Mouse (Mus musculus) intestine, postnatal 0 days (tissue): ENCODE results near the gene Gm436. TPM values are rescaled to one million over a fixed set of nuclear protein-coding genes. Genes with fewer than 3 reads are reported as not detected.

Source experiments
- ATAC-seq: fragments of 200-750 bp; cut with Nextera tagmentation; 2 replicates; pipeline ENCODE4 v1.8.0; 2017; ENCODE audit warnings: mild to moderate bottlenecking, moderate TSS enrichment, moderate library complexity
- H3K27ac ChIP-seq: fragments of 300-500 bp; sonication (generic); 2 replicates; pipeline ENCODE4 v1.5.1; 2014; ENCODE audit warnings: mild to moderate bottlenecking, low read depth, low read length, moderate library complexity
- H3K27me3 ChIP-seq: fragments of 300-500 bp; sonication (generic); replicated peaks from 2 replicates; pipeline ENCODE4 v1.6.1; 2014; ENCODE audit warnings: low read length, mixed read lengths; ENCODE audit not compliant: control insufficient read depth, insufficient read depth
- H3K36me3 ChIP-seq: fragments of 300-500 bp; sonication (generic); 2 replicates; pipeline ENCODE4 v1.6.1; 2014; ENCODE audit warnings: mild to moderate bottlenecking, moderate library complexity; ENCODE audit not compliant: control insufficient read depth, insufficient read depth
- H3K4me1 ChIP-seq: fragments of 300-500 bp; sonication (generic); replicated peaks from 2 replicates; pipeline ENCODE4 v1.6.1; 2014; ENCODE audit warnings: antibody characterized with exemption, low read length, mixed read lengths; ENCODE audit not compliant: control insufficient read depth, insufficient read depth
- H3K4me2 ChIP-seq: fragments of 300-500 bp; sonication (generic); replicated peaks from 2 replicates; pipeline ENCODE4 v1.6.1; 2014; ENCODE audit warnings: low read depth, mild to moderate bottlenecking, moderate library complexity
- H3K4me3 ChIP-seq: fragments of 300-500 bp; sonication (generic); 2 replicates; pipeline ENCODE4 v1.5.1; 2014; ENCODE audit warnings: low read depth, low read length
- H3K9ac ChIP-seq: fragments of 300-500 bp; sonication (generic); 2 replicates; pipeline ENCODE4 v1.6.1; 2014; ENCODE audit warnings: mild to moderate bottlenecking, low read depth, low read length
- H3K9me3 ChIP-seq: fragments of 300-500 bp; sonication (generic); 2 replicates; pipeline ENCODE4 v1.6.1; 2016; ENCODE audit warnings: mixed run types; ENCODE audit not compliant: control insufficient read depth
- CTCF ChIP-seq: sonication (generic); IDR thresholded peaks from 2 replicates; pipeline ENCODE4 v1.5.1; 2016; ENCODE audit warnings: low read depth, mild to moderate bottlenecking, control low read depth, antibody characterized with exemption, moderate library complexity
- WGBS: fragments of 180-500 bp; shearing (Covaris S2); extraction: QIAGEN DNeasy Blood & Tissue Kit; methylation state at CpG from one replicate; pipeline ENCODE4 v1.1.7; 2014; 5-methylcytosine and 5-hydroxymethylcytosine counted together
- polyA plus RNA-seq: library from polyadenylated mRNA; unstranded; fragments of >200 nt; fragmentation: Nextera tagmentation; extraction: Ambion mirVana; gene quantifications from 2 replicates; pipeline ENCODE4 v1.2.1, GENCODE M21; 2015

The Gm436 gene
- polyA plus RNA-seq: not detected in 2 replicates

DNA sequence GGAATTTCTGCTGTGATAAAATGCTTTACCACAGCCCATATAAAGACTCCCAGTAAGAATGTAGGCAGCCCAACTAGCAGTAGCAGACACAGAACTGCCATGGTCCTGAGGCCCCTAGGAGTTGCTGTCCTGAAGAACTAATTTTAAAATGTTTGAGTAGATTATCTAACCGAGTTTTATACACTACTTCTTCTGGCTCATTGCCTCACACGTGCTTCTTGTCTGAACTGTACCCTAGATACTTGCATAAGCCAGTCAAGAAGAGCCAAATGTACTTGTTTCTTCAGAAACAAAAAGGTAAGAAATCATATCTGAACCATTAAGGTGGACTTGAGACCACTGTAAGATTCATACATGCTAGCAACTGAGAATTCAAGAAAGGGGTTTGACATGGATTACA, at the start of gene Gm436:
Gene Gm436, minus strand, starts transcription at position 101 of the 400 bp plus-strand sequence.
- no peaks in the 10 kb centered on the region for H3K9me3 ChIP-seq
- no peaks in the 10 kb centered on the region for H3K27me3 ChIP-seq
- no peak within 1 kb of the TSS for H3K4me2 ChIP-seq
- WGBS: 63% methylated on average over 2 of the region's 2 CpGs
- ATAC-seq: no peak
- H3K27ac ChIP-seq: no peak within 1 kb of the TSS
- TF ChIP-seq CTCF: no peak
- no peak within 1 kb of the TSS for H3K9ac ChIP-seq
- H3K4me3 ChIP-seq: no peak within 1 kb of the TSS
- no peaks in the 10 kb centered on the region for H3K36me3 ChIP-seq
- H3K4me1 ChIP-seq: no peaks in the 10 kb centered on the region

DNA sequence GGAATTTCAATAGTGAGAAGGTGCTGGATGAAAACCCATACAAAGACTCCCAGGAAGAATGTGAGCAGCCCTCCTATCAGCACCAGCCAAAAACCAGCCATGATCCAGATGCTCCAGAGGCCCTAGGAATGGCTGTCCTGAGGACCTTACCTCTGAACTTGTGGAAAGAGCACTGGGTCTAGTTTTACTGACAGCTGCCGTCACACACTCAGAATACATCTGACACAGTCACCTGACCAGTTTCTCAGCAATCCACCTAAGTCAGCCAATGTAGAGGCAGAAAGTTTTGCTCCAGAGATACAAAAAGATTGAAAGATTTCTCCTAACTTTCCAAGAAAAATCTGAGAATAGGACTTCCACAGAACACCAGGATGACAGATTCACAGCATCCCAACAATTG, 35.1 kb upstream of the Gm436 start, which contains the start of gene Gm13178:
Gene Gm13178, minus strand, starts transcription at position 101 of the 400 bp plus-strand sequence.
- Histone ChIP-seq H3K36me3 (no peaks in the 10 kb centered on the region), H3K4me3 (no peak within 1 kb of the TSS), H3K27ac (no peak within 1 kb of the TSS), H3K9me3 (no peaks in the 10 kb centered on the region), H3K4me2 (no peak within 1 kb of the TSS), H3K4me1 (no peaks in the 10 kb centered on the region), H3K27me3 (no peaks in the 10 kb centered on the region), H3K9ac (no peak within 1 kb of the TSS)
- TF ChIP-seq CTCF: no peak
- no peak for ATAC-seq
- WGBS: 82% methylated on average over 1 of the region's 1 CpGs

DNA sequence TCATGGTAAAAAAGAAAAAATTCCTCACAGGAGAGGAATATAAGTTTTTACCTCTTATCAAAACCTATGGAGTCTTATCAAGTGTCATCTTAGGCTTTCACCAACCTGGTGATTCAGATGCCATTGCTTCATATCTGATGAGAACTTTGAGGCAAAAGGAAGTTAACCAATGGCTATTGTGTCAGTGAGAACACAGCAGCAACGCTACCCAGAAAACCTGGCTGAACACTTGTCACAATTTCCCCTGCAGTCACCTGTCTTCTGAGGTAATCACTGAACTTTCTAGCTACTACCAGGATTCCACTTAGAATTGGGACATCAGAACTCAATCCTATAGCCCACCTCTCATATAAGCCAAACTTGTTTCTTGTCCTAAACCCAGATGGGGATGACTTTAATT, 33.5 kb upstream of the Gm436 start:
- Histone ChIP-seq H3K4me3 (no peak overlapping the region), H3K36me3 (no peaks in the 10 kb centered on the region), H3K9ac (no peak overlapping the region), H3K9me3 (no peaks in the 10 kb centered on the region), H3K27ac (no peak overlapping the region), H3K27me3 (no peaks in the 10 kb centered on the region), H3K4me1 (no peaks in the 10 kb centered on the region), H3K4me2 (no peak overlapping the region)
- 80% methylated on average over 1 of the region's 1 CpGs for WGBS
- TF ChIP-seq CTCF: no peak
- no peak for ATAC-seq

DNA sequence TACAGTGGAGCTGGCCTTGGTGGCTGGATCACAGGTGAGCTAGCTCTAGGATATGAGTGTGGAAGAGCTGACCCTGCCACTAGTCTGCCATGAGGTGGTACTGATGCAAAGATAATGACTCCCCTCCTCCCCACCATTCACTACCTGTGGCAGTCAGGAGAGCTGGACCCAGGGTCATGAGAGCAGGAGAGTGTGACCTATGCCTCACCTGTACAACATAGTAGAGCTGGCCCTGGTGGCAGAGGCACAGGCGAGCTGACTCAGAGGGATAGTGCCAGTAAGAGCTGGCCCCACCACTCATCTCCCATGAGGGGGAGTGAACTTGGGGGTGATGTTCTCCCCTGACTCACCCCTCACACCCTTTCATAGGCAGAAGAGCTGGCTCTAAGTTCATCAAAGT, 32.1 kb upstream of the Gm436 start:
- ATAC-seq: no peak
- 73% methylated on average over 1 of the region's 1 CpGs for WGBS
- H3K36me3 ChIP-seq: no peaks in the 10 kb centered on the region
- TF ChIP-seq CTCF: no peak
- H3K4me2 ChIP-seq: no peak overlapping the region
- no peaks in the 10 kb centered on the region for H3K9me3 ChIP-seq
- H3K27ac ChIP-seq: no peak overlapping the region
- no peaks in the 10 kb centered on the region for H3K27me3 ChIP-seq
- H3K4me3 ChIP-seq: no peak overlapping the region
- H3K9ac ChIP-seq: no peak overlapping the region
- no peaks in the 10 kb centered on the region for H3K4me1 ChIP-seq

DNA sequence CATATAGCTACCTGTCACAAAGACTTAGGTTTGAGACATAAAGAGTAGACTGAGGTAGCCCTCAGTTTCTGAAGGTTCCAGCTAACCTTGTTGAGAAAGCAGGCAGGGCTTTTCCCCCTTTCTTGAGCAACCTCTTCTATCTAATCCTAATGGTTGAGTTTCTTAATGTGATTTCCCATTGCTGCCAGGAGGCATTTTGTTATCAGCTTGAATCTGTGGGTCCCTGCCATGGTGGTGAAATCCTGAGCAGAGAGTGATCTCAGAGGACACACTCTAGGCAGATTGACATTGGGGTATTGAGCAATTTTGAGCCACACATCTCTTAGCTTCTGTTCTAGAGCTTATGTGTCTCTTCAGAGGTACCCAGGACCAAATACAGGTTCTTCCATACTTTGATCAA, 47.9 kb downstream of the Gm436 start:
- Histone ChIP-seq H3K4me1 (no peaks in the 10 kb centered on the region), H3K27me3 (no peaks in the 10 kb centered on the region), H3K4me3 (no peak overlapping the region), H3K4me2 (no peak overlapping the region), H3K27ac (no peak overlapping the region), H3K9ac (no peak overlapping the region), H3K36me3 (no peaks in the 10 kb centered on the region), H3K9me3 (no peaks in the 10 kb centered on the region)
- no peak for TF ChIP-seq CTCF
- no peak for ATAC-seq

Other genes starting within 250 kb of the Gm436 start
- gene 1700012P22Rik, start 247.6 kb downstream of the Gm436 start, polyA plus RNA-seq: not detected in 2 replicates
- not detected in 2 replicates for gene Gm9944, start 233.1 kb downstream of the Gm436 start, polyA plus RNA-seq
- not detected in 2 replicates for gene Aadacl3, start 222.6 kb downstream of the Gm436 start, polyA plus RNA-seq
- gene 9430007A20Rik, start 166.5 kb downstream of the Gm436 start, polyA plus RNA-seq: not detected in 2 replicates
- gene Gm13124, start 121.2 kb downstream of the Gm436 start, polyA plus RNA-seq: not detected in 2 replicates
- gene Aadacl4, start 72.7 kb downstream of the Gm436 start, polyA plus RNA-seq: not detected in 2 replicates
- 9.3 and 9.7 TPM in 2 replicates for gene Gm13178, start 35.0 kb upstream of the Gm436 start, polyA plus RNA-seq
- gene Gm438, start 100.2 kb upstream of the Gm436 start, polyA plus RNA-seq: 2.5 and 3.2 TPM in 2 replicates
- gene Dhrs3, start 206.5 kb upstream of the Gm436 start, polyA plus RNA-seq: 93.0 and 100 TPM in 2 replicates